Mouse (Mus musculus): ENCODE measurements around the gene Inpp4a.

The Inpp4a gene

GRCm38 (mm10) chr1:37356305-37356704 is 56.6 kb downstream of the Inpp4a start:
- DNase-seq (ENCODE audit: low read depth, low spot score): peak; percentile 73

GRCm38 (mm10) chr1:37357173-37357572 is 57.5 kb downstream of the Inpp4a start:
- no peak for DNase-seq (ENCODE audit: low read depth, low spot score)

GRCm38 (mm10) chr1:37358621-37359020 is 59.0 kb downstream of the Inpp4a start:
- DNase-seq (ENCODE audit: low read depth, low spot score): peak; percentile 64

GRCm38 (mm10) chr1:37359395-37360092 is 59.9 kb downstream of the Inpp4a start:
- DNase-seq (ENCODE audit: low read depth, low spot score): no peak

- no peak for DNase-seq (ENCODE audit: low read depth, low spot score)
These were observed 61.1 kb downstream of the Inpp4a start for GRCm38 (mm10) chr1:37360781-37361180.

DNA sequence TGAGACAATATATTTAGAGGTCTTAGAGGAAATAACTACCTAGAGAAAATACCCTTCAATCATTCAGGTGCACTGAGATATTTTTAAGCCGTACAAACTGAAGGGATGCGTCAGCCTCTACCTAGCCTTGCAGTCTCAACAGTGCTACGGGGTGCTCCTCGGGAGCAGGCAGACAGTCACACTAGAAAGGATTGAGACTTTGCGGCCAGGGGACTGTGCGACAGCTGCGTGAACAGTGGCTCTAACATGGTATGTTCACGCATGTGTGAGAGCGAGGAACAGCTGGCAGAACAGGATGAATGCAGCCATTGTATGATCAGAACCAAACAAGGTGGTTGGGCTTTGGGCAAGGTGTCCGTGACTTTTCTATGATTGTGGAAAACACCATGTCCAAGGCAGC is 63.1 kb downstream of the Inpp4a start:
- peak; percentile 39 for DNase-seq (ENCODE audit: low read depth, low spot score)

GRCm38 (mm10) chr1:37368125-37368524 is 68.5 kb downstream of the Inpp4a start:
- DNase-seq (ENCODE audit: low read depth, low spot score): peak; percentile 95

DNA sequence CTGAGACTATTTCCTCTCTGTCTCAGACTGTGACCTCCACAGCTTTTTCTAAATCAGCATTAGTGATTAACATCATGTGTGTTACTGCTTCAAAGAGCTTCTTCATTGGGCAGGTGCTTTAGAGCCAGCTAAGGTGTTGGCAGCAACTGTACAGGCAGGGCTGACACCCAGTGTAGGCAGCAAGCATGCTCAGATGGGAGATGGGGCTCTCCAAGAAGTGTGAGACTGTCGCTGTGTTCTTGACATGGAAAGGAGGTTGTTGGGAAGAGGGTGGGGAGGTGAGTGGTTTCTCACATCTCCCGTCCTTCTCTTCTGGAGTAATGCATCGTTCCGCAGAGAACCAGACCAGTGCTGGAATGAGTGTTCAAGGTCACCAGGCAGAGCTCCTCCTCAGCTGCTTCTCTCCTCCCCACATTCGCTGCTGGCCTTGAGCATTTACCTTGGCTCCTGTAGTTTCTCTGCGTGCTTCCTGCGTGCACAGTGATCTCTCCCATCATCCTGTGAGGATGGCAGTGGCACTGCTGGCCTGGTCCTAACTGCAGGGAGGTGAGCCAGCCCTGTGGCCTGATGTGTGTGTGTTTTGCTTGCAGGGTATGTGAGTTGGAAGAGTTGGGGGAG is 69.2 kb downstream of the Inpp4a start:
- DNase-seq (ENCODE audit: low read depth, low spot score): peak; percentile 76

DNA sequence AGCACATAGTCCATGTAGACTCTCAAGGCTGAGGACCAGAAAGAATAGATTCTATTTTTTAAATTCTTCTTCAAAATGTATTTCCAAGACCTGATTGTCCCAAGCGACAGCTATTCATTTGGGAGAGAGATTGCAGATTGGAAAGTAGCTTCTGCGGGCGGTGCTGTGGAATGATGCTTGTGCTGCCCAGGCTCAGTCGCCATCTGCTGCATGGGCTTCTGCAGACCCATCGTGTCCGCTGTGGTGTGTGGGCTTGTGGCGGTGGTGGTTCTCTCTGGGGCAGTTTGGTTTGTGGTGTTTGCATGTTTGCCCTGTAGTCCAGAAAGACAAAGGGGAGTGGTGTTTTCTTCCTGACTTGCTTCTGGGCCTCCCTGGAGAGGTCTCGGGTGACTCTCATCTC is 76.5 kb downstream of the Inpp4a start:
- peak; percentile 43 for DNase-seq (ENCODE audit: low read depth, low spot score)

GRCm38 (mm10) chr1:37376751-37377150 is 77.1 kb downstream of the Inpp4a start:
- no peak for DNase-seq (ENCODE audit: low read depth, low spot score)

DNA sequence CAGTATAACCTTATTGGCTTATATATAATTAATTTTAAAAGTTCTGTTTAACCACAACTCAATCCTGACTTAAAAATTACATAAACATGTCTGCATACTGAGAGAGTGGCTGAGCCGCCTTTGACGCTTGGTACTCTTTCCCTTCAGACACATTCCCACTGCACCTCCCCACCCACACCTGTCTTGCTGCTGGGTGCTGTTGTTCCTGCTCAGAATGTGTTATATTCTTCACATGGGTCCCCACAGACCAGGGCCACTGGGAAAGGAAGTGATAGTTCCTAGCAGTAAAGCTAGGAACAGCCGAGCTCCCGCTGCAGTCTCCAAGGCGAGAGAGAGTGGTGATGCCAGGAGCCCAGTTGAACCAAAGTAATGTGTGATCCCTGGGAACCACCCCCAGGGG is 78.4 kb downstream of the Inpp4a start:
- DNase-seq (ENCODE audit: low read depth, low spot score): peak; percentile 62

GRCm38 (mm10) chr1:37379536-37379935 is 79.9 kb downstream of the Inpp4a start:
- peak; percentile 82 for DNase-seq (ENCODE audit: low read depth, low spot score)

DNA sequence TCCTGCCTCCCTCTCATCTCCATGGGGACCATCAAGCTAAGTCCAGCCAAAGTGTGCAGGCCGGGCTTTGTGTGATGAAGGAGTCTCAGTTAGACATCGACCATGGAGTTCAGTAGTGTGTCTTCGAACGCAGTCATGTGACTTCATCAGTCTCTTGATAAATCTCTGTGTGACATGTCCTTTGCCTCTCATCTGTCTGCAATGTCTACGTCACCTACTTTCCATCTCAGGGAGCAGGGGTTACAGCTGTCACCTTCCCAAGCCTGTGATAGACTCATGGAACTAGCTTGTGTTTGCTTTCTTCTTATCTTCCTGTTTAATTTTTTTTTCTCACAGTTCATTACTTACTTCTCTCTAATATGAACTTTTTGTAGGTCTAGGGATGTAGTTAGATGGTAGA is 81.2 kb downstream of the Inpp4a start:
- no peak for DNase-seq (ENCODE audit: low read depth, low spot score)

DNA sequence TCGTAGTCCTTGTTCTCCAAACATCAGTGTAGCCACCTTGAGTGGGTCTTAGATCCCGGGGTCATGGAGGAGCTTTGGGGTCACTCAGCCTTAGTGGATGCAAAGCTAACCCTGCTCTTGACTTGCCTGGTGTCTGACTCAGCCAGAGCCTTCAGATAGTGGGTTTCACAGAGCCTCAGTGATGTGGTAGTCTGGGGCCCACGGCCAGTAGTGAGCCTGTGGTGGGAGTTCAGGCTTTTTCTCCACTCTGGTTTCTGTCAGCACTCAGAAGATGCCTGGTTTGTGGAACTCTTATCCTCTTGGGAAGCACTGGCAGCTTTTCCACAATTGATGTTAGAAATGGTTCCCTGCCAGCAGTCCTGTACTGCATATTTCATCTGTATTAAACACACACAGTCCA is 84.6 kb downstream of the Inpp4a start:
- DNase-seq (ENCODE audit: low read depth, low spot score): no peak

- DNase-seq (ENCODE audit: low read depth, low spot score): peak; percentile 72
These were observed 86.8 kb downstream of the Inpp4a start for GRCm38 (mm10) chr1:37386448-37386971.

DNA sequence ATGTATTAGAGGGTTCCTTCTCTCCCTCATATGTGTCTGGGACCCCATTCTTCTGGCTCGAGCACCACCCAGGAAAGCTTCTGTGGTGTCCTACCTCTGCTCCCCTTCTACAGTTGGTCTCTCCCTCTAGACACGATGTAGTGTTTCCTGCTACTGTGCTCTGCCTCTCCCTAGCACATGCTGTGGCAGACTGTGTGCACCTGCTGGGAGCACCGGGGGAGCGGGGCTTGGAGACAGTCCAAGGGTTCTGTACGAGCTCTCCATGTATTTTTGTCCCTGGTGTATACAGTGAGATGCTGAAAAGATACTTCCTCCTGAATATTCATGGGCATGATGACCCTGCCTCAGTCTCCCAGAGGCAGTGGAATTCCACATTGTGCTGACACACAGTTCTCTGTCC is 93.5 kb downstream of the Inpp4a start:
- DNase-seq (ENCODE audit: low read depth, low spot score): peak; percentile 58

- no peak for DNase-seq (ENCODE audit: low read depth, low spot score)
These were observed 96.8 kb downstream of the Inpp4a start for GRCm38 (mm10) chr1:37396481-37396880.

DNA sequence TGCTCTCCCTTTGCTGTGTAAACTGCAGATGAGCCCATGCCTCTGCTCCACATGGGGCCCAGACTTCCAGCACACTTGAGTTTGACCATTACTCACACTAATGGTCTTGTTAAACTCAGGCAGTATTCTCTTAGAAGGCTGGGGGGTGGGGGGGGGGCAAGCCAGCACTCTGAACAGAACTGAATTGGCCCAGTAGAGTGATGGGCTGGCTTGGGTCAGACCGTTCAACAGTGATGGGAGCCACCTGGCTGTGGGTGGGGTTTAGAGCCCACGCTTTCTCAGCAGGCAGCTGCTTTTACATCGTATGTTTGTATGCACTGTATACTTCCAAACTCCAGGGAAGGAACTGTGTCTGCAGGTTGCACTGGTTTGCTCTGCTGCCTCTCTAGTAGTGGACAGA is 99.3 kb downstream of the Inpp4a start:
- DNase-seq (ENCODE audit: low read depth, low spot score): peak; percentile 30

DNA sequence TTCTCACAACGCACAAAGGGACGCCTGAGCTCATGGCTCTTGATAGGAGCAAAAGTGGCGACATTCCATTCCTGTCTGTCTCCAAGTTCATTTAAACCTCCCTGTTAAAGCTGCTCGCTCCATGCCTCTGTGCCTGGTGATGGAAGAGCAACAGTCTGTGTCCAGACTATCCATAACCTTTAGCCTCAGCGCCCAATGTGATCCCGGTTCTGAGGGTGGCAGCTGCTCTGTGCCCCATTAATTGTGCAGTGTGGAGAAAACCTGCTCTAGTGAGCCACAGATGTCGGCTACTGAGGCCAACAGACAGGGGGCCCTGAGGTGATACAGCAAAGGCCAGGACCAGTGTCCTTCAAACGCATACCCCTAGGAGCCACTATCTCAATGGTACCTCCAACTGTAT is 100.1 kb downstream of the Inpp4a start:
- DNase-seq (ENCODE audit: low read depth, low spot score): no peak

DNA sequence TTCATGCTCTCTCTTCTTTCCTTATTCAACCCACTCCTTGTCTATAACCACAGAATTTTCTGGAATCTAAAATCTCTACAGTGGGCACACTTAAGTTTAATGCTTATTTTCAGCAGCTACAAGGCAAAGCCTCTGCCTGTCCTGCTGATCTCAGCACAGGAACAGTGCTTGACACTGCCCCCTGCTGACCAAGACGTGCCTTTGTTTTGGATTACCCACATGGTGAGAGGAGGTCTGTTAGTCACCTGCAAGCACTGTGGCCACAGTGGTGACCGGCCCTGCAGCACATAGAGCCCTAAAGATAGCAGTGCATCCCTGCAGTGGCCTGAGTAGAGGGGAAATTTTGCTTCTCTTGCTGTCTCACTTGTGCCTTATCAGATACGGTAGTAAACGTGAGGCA is 102.0 kb downstream of the Inpp4a start:
- DNase-seq (ENCODE audit: low read depth, low spot score): peak; percentile 88

DNA sequence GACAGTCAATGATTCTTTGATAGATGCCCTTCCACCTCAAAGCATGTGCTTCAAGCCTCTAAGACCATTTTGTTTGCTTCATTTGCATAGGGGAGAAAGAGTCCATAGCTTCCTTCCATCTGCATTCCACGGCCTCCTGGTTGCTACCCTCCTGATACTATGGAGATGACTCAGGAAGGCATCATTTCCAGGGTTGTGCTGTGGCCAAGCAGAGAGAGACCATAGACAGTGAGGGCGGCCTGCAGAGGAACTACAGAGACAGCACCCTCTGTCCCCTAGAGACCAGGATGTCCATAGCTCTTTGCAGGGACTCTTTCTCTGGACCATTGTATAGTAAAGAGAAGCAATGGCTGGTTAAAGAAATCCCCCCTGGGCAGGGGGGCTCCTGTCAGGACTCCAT is 105.5 kb downstream of the Inpp4a start:
- DNase-seq (ENCODE audit: low read depth, low spot score): no peak

GRCm38 (mm10) chr1:37407228-37407627 is 107.6 kb downstream of the Inpp4a start:
- DNase-seq (ENCODE audit: low read depth, low spot score): no peak

DNA sequence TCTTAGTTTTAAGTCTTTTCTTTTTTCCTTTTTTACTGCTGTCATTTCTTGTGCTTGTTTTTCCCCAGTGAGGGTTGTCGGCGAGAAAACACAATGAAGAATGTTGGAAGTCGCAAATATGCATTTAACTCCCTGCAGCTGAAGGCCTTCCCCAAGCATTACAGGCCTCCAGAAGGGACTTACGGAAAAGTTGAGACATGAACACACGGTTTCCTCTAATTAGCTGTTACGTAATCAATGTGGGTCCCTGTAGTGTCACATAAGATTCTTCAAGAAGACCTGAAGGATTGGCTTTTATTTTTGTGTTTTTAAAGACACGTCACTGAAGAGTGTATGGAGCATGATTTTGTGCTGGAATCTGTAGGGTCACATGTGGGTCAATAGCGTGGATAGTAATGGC is 108.4 kb downstream of the Inpp4a start:
- no peak for DNase-seq (ENCODE audit: low read depth, low spot score)
